Mouse (Mus musculus) A20 (cell line): ENCODE data around the gene Col24a1.

Source experiments
- DNase-seq: peaks from one replicate; pipeline ENCODE4 v3.0.0-alpha.2; 2011; ENCODE audit warnings: low read depth, low spot score

Col24a1 gene

GRCm38 (mm10) chr3:145559675-145560074 is 267.4 kb downstream of the Col24a1 start:
- no peak for DNase-seq

GRCm38 (mm10) chr3:145560117-145560516 is 267.8 kb downstream of the Col24a1 start:
- DNase-seq = no peak

GRCm38 (mm10) chr3:145574468-145574867 is 282.2 kb downstream of the Col24a1 start:
- no peak for DNase-seq

- DNase-seq = no peak
These were observed 283.1 kb downstream of the Col24a1 start for GRCm38 (mm10) chr3:145575340-145575739.

- peak; percentile 93 for DNase-seq
These were observed 283.6 kb downstream of the Col24a1 start, which contains the start of gene Znhit6 for GRCm38 (mm10) chr3:145575743-145576481. TSS of gene Znhit6 (plus strand) at chr3:145576205.

GRCm38 (mm10) chr3:145576482-145576822 is 284.2 kb downstream of the Col24a1 start:
- DNase-seq = no peak

GRCm38 (mm10) chr3:145576876-145577275 is 284.6 kb downstream of the Col24a1 start:
- no peak for DNase-seq

- DNase-seq = no peak
These were observed 290.8 kb downstream of the Col24a1 start for GRCm38 (mm10) chr3:145583043-145583442.

GRCm38 (mm10) chr3:145583522-145584200 is 291.4 kb downstream of the Col24a1 start:
- peak; percentile 23 for DNase-seq

- DNase-seq = no peak
These were observed 298.3 kb downstream of the Col24a1 start for GRCm38 (mm10) chr3:145590562-145590961.

- no peak for DNase-seq
These were observed 299.7 kb downstream of the Col24a1 start for GRCm38 (mm10) chr3:145591841-145592542.

- DNase-seq = no peak
These were observed 303.1 kb downstream of the Col24a1 start for GRCm38 (mm10) chr3:145595354-145595753.

GRCm38 (mm10) chr3:145599059-145599458 is 306.8 kb downstream of the Col24a1 start:
- DNase-seq = no peak

GRCm38 (mm10) chr3:145600801-145601200 is 308.5 kb downstream of the Col24a1 start:
- DNase-seq = no peak

- DNase-seq = no peak
These were observed 309.1 kb downstream of the Col24a1 start for GRCm38 (mm10) chr3:145601345-145601744.
